Mouse (Mus musculus) C2C12 (cell line): ENCODE results near the gene Hoxc10.

ENCODE experiments used
- CEBPB ChIP-seq: IDR thresholded peaks from one replicate; pipeline ENCODE4 v1.6.1; 2011; ENCODE audit warnings: low read depth, mild to moderate bottlenecking, control low read depth, moderate library complexity
- CTCF ChIP-seq: IDR thresholded peaks from one replicate; pipeline ENCODE4 v1.5.1; 2011; ENCODE audit not compliant: control insufficient read depth, insufficient read depth, insufficient read length
- MAX ChIP-seq: IDR thresholded peaks from one replicate; pipeline ENCODE4 v1.6.1; 2011; ENCODE audit warnings: mild to moderate bottlenecking, control low read depth
- MYOG ChIP-seq: IDR thresholded peaks from one replicate; pipeline ENCODE4 v1.6.1; 2011; ENCODE audit not compliant: control insufficient read depth, insufficient read length; ENCODE audit errors: extremely low read depth
- USF1 ChIP-seq: IDR thresholded peaks from one replicate; pipeline ENCODE4 v1.6.1; 2011; ENCODE audit warnings: low read depth, mild to moderate bottlenecking, control low read depth, moderate library complexity

DNA sequence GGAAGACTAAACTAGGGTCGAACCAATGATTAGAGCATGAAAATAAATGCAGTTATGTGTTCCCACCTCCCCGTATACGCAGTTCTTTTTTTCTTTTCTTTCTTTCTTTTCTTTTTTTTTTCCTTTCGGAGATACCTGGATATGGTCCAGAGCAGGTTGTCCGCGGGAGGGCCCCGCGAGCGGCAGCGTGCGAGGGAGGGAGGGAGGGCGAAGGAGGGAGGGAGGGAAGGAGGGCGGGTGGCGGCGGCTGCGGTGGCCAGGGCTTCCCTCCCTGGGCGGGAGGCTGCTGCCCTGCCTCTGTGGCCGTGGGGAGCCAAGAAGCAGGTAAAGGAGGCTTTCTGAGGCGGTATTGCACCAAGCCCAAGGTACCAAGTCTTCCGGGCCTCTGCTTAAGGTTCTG is 9.6 kb downstream of the Hoxc10 start, which contains the start of gene Hoxc9:
- no peak for TF ChIP-seq CTCF
- TF ChIP-seq CEBPB: no peak
- no peak for TF ChIP-seq MAX
- no peak for TF ChIP-seq USF1
- TF ChIP-seq MYOG: no peak
